Mouse (Mus musculus) CH12.LX (cell line): ENCODE data around the gene Creb1.
A peak's percentile ranks its signal among the peaks of the same experiment; 100 is the strongest.

ENCODE experiments used
- CTCF ChIP-seq, 2 experiments: IDR thresholded peaks in 1 of 2; conservative IDR thresholded peaks in 1 of 2; 2 replicates each; pipeline ENCODE4 v1.5.1; 2011 to 2012; ENCODE audit warnings: low read depth in 2 of 2, low read length in 2 of 2, improper control_type of control experiment in 1 of 2, inconsistent platforms in 1 of 2, mild to moderate bottlenecking in 1 of 2, moderate library complexity in 1 of 2
- EP300 ChIP-seq: IDR thresholded peaks from 2 replicates; pipeline ENCODE4 v1.6.1; 2011; ENCODE audit warnings: low read length, improper control_type of control experiment
- MAX ChIP-seq: IDR thresholded peaks from 2 replicates; pipeline ENCODE4 v1.6.1; 2011; ENCODE audit warnings: low read length, improper control_type of control experiment
- NRF1 ChIP-seq: IDR thresholded peaks from 2 replicates; pipeline ENCODE4 v1.6.1; 2014; ENCODE audit warnings: low read depth, mild to moderate bottlenecking, inconsistent platforms, low read length, improper control_type of control experiment, moderate library complexity
- ZC3H11A ChIP-seq: IDR thresholded peaks from 2 replicates; pipeline ENCODE4 v1.6.1; 2012; ENCODE audit warnings: low read depth, mild to moderate bottlenecking, inconsistent platforms, low read length, improper control_type of control experiment

- TF ChIP-seq EP300: peak; percentile 45
- no peak for TF ChIP-seq MAX
- TF ChIP-seq CTCF (conservative IDR thresholded peaks at IDR 0.05 in 1 of 2, IDR thresholded peaks at IDR 0.05 in 1 of 2; ENCODE audit: low read depth in 2 of 2, low read length in 2 of 2): no peak
- no peak for TF ChIP-seq ZC3H11A
- no peak for TF ChIP-seq NRF1
Measured at GRCm38 (mm10) chr1:64527626-64528025, 4.8 kb upstream of the Creb1 start.
